Mouse (Mus musculus) adrenal gland, postnatal 10 days (tissue): Measurements from ENCODE around the gene Zfp423. TPM values are rescaled to one million over a fixed set of nuclear protein-coding genes. Genes with fewer than 3 reads are reported as not detected.

ENCODE experiments used
- DNase-seq: peaks from one replicate; pipeline ENCODE4 v3.0.0; 2021; ENCODE audit warnings: mixed read lengths
- total RNA-seq, 2 experiments: library from RNA; stranded (reverse); gene quantifications; 2 replicates each; pipeline ENCODE4 v1.2.3; 2021

The Zfp423 gene
- total RNA-seq, 2 experiments from 2014 or later = 19.6 to 35.2 TPM

DNA sequence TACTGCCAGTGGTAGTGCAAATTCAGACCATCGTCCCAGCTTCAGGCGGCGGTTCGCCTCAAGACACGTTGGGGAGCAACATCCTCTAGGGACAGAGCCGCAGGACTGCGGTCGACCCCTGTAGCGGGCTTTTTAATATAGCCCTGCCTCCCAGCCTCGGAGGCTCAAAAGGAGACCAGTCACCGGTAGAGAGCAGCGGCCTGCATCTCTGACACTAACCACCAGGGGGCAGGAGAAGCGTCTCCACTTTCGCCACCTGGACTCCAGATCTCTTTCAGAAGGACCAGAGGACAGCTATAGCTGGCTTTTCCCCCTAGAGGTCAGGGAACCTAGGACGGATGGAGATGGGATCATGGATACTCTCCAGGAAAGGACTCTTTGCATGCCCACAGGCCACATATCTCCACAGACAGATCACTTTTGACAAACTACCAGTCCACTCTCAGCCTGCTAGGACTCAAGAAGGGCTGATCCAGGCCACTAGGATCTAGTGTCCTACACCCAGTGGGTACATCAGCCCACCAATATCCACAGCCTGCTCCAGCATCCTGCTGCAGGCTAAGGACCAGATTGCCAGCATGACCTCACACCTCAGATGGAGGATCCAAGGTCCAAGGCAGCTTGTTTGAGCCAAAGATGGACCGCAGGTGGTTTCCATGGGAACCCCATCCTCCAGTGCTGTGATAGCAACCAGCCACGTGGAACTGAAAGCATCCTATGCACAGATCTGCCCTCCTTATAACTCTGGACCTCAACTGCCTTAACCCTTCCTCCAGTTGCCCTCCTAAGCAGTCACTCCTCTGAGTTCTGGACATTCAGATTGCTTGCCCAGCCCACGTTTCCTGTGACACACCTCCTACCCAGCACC, 295.8 kb downstream of the Zfp423 start:
- DNase-seq = peak; percentile 91

DNA sequence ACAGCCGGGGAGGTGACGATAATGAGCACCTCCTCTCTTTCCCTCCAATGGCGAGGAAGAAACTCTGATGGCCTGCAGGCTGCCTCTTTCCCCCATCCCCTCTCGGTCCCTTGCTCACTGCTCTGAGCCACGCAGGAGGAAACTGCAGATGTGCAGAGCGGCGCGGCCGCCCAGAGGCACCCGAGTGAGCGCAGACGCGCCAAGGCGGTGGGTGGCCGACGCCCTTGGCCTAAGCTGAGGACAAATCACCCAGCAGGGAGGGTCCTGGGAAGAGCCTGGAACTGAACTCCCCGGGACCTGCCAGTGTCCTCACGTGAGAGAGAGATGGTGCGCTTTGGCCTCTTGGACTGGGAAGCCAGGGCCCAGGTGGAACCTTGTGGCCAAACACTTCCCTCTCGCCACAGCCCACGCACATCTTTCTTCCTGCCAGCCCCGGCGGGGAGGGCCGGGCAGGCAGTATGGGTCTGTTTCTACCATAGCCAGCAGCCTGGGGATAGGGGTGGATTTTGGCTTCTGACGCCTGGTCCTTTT, 296.5 kb downstream of the Zfp423 start:
- DNase-seq = peak; percentile 33

DNA sequence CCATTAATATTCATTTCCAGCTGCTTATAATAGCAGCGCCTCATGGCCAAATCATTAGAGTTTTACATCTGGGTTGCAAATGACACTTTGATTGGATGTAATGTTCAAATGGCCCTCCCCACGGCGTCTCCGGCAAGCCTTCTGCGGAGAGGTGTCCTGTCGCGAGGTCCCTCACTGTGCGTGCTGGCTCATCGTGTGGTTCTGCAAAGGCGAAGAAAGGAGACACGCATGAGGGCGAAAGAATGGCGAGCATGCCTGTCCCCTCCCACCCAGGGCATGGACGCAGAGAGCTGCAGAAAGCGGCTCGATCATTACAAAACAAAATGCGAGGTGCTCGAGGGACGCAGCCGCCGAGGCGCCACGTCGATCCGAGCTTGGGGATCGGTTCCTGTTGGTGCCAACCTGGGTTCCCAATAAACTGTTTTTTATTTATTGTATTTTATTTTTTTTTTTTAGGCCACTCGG, 297.1 kb downstream of the Zfp423 start:
- no peak for DNase-seq

DNA sequence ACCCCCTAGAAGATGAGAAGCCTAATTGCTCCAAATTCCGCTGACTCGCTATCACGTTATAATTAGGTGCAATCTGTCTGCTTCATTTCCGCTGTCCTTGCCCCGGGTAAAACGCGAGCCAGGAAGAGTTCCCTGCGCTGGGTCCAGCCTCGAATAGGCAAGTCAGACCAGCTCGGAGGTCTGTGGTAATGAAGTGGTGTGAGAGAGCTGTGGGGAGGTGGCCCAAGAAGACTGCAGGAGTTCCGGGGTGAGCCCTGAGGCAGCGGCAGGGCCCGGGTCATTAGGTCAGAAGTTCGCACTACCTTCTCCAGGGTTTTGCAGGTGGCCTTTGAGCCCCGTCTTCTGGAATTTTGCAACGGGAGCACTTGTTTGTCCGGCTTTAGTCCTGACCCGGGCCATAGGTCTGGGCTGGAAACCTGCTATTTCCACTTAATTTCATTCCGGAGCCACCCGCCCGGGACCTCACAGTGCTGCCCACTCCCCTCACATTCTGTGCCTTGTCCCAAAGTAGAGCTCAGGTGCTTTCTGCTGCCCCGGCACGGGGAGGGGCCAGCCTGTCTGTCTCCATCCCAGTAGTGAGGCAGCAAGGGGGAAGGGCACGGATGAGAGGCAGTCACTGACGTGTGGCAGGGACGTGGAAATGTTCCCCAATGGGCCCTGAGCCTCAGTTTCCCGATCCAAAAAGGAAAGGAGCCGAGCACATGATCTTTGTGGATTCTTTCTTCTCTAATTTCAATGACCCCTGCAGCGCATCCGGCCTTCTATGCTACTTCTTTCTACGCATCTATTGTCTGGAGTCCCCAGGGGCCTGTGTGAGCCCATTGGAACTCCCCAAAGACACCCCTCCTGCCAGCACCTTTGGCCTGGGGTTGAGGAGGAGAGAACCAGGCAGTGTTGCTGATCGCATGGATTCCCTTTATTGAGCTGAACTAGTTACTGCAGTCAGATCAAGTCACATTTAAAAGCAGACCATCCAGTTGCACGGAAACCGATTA, 298.2 kb downstream of the Zfp423 start:
- DNase-seq = no peak

DNA sequence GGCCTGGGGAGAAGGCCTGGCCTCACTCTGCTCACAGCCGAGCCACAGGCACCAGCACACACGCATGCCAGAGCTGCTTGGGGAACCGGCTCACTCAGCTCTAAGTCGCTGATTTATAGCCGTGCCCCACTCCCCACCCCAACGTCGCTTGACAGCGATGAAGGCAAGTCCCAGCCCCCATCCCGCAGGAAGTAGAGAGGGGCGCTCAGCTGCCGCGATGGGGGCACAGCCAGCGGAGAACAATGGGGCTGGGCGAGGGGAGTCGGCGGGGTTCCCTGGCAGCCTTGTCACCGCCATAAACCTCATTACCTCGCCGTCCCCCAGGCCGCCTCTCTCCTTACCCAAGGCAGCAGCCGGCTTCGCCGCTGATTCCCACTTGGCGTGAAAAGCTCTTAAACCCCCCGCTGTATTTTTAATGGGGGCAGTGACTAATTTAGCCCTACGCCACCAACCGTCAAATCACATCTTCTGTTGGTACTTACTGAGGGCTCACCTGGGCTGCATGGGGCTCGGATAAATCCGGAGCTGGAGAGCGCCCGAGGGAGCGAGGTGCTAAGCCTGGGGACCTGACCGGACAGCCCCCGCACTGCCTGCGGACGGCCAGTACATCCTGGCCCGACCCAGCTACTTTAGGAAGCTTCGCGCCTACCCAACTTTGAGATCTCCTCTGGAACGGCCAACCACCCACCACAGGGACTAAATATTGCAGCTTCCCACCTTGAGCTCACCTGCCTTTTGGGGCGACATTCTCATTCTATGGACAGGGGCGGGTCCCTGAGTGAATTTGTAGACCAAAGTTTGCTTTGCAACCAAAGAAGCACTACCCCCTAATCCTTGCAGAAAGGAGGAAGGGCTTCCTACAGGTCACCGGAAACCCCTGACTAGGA, 299.1 kb downstream of the Zfp423 start:
- DNase-seq = no peak

DNA sequence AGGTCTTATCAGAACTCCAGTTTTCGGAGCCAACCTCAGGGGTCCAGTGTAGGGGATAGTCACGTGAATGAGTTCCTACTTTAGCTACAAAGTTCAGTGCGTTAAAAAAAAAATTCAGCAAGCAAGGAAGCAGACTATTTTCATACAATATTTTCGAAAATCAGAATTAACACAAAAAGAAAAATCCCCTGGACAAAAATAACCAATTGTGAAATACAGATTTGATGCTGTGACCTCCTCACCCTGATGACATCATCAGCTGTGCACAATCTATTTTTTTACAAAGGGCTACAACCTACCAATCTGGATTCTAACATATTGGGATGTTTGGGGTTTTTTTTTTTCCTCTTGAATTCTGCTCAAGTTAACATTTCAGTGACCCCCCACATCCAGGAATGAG, 301.9 kb downstream of the Zfp423 start:
- DNase-seq = no peak

DNA sequence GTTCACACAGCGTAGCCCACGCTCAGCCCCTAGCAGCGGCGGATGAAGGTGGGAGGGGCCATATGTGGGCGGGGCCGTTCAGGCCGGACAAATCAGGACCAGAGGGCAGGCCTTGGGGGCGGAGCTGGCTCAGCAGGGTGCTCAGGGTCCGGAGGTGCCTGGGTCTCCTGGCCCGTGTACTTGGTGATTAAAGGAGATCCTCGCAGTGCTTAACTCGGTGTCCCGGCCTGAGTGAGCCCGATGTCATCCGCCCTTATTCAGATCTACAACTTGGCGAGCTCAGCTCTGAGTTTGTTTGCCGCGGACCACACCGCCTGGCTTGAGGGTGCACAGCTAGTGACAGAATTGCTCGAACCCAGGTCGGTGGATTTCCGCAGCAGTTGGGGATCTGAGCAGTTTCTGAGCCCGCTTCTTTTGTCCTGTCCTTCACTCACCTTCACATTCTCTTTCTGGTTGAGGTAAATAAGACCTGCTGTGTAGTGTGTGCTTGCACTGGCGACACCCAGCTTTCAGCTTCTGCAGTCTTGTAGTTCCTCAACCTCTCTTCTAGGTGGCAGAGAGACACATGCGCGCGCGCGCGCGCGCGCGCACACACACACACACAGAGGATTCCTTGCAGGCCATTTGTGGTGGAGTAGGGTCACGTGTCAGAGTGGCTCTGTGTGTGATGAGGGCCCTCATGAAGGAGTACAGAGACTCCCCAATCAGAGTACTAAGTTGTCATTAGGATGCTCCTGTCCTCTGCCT, 302.7 kb downstream of the Zfp423 start:
- peak; percentile 88 for DNase-seq

DNA sequence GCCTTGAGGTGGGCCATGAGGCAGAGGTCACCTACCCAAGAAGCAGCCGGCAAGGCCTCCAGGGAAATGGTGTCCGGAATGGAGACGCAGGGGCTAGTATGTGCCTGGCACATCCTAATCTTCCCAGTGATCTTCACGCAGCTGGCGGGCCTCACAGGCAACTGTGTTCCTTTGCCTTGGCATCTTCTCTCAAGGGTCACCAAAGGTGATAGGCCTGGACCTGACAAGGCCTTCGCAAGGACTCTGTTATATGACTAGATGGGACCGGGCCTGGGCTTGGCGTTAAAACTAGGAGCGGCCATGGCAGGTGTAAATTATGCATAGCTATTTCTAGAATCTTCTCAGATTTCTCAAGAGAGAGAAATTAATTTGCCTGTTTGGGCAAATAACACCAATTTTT, 303.4 kb downstream of the Zfp423 start:
- no peak for DNase-seq

DNA sequence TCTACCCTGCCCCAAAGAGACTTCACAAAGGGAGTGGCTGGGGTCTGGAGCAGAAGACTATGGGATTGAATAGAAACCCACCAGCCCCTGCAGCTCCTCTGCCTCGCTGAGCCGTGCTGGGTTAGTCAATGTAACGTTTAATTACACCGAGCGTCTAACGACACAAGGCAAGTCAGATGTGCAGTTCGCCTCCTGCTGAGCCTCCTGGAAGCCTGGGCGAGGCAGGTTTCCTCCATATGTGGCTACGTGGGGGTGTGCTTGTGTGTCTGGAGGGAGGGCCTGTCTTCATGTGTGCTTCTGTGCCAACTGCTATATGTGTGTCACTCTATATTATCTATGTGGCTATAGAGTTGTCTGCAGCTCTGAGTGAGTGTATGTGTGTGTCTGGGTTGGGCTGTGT, 311.6 kb downstream of the Zfp423 start:
- DNase-seq = no peak

DNA sequence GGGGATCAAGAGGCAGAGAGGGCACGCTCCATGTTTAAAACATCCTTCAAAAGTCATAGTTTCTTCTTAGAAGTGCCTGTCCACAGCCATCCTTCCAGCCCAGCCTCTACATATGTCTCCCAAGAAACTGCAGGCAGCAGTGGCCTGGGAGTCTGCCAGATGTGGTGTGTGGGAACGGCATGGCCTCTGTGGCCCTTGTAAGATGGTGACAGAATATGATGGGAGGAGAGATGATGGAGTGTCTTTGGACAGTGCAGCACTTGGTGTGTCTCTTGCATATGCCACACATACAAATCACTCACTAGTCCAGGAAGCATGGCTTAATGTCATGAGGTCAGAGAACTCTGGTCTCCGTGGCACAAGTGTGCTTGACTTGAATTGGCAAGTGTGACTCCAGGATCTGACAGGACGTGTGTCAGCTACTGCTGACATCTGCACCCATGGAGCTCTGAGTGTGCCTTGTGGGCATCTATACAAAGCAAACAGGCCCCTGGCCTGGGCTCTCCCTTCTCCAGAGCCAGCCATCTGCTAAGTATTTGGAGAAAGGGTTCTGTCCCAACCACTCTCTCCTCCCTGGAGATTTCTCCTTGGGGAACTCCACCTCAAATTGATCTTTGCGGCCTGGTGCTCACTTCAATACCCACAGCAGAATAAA, 313.4 kb downstream of the Zfp423 start:
- no peak for DNase-seq

DNA sequence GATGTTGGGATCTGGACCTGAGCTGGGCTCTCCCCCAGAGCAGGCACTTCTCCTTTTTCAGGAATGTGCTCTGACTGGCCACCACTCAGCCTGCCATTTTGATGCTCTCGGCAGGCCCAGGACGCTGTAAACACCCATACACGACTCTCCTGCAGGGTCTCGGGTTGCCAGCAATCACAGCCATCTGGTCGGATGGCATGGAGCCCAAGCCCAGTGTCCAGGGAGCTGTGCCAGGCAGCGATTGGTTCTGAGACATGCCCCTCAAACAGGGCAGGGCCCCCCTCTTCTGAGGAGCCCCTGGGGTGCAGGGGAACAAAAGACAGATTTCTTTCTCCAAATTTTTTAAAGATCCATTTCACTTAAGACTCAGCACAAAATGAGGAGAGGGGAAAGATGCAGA, 314.0 kb downstream of the Zfp423 start:
- DNase-seq = no peak

DNA sequence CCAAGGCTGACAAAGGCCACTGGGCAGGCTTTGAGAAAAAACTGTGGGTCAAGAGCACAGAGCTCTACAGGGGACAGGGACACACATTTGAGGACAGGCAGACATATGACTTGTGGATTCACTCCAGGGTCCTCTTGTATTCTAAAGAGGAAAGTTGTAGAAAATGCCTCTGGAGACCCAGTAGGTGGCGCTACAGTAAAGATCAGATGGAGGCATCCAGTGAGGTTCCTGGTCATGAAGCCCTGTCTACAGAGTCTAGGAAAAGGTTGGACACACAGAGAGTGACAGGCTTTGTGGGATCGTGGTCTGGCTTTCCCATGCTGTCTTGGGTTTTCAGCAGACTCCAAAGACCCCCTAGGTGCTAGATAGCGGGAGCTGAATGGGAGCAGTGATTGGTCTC, 318.5 kb downstream of the Zfp423 start:
- DNase-seq = peak; percentile 50

DNA sequence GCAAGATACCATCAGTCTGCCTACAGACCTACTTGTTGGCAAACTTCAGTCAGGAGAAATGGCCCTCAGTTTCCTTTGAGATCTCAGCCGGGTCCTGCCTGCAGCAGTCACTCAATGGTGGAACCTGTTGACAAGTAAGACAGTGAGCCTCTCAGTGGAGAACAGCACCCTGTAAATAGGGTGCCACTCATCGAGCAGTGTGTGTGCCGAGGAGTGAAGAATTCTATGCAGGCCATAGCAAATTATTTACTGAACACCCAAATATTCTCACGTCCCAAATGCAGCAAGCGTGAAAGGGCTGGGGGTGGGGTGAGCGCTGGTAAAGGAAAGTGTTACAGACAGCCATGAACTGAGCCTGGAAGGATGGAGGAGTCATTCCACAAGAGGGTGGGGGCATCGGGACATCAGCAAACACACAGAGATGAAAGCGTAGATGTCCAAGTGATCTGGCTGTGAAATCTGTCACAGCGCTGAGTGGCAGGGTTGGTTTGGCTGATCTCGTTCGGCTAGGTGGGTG, 323.1 kb downstream of the Zfp423 start:
- DNase-seq = no peak

DNA sequence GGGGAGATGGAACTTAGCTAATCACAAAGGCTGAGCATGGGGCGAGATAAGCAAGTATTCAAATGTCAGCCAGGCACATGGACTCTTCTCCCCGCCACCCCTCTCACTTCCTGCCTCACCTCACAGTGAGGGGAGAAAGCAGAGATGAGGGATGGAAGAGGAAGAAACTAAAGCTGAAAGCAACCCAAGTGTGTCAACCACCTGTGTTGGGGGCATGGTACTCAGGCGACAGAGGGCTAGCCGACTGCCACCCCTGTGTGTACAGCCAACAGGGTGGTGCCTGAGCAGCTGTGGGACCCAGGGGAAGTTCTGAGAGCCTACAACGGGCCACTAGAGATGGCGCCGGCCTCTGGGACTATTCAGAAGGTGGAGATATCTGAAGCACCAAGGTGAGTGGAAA, 327.6 kb downstream of the Zfp423 start:
- DNase-seq = no peak

DNA sequence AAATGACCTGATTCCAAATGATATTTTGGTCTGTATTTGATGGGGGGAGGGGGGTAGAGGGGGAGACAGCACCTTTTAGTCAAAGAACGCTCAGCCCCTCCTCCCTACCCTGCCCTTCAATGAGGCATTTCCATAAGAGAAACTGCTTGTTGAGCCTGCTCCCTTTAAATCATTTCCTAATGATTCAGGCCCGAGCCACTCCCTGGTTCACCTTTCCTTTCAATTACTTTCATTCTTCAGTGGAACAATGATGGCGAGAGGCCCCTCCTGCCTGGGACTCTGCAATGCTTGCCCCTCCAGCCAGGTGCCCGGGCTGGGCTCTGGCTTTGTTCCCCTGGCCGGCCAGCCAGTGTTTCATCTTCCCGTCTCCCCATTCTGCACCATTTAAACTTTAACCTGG, 329.7 kb downstream of the Zfp423 start:
- DNase-seq = no peak

DNA sequence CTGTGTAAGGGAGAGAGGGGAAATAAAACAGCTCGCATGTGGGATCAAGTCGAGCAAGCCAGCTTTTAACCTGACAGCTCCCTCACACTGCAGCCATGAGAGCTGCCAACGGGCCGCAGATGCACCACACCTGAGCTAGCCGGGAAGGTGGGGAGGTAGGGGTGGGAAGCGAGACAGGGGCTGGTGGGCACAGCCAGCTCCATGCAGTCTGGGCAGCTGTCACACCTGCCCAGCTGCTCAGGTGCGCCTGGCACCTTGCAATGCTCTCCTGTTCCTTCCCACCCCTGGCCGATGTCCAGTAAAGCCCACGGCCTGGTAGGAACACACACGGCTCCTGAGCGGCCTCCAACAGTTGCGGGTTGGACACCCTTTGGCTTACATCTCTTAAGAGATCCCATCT, 338.2 kb downstream of the Zfp423 start:
- no peak for DNase-seq

DNA sequence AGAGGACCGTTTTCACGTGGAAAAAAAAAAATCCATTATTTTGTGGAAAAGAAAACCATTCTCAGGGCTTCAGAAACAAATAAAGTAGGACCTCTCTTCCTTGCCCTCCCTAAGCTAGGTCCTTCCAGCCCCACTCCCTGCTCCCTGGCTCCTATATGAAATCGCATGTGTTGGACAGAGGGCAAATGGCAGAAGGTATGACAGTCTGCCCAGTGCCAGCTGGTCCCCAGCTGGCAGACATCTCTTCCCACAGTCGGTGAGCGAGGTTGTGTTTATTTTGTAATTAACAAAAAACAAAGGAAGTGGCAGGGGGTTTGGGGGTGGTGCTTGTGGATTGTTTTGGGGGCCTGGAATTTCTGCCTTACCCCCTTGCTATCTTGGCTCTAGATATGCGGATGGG, 339.2 kb downstream of the Zfp423 start:
- no peak for DNase-seq

DNA sequence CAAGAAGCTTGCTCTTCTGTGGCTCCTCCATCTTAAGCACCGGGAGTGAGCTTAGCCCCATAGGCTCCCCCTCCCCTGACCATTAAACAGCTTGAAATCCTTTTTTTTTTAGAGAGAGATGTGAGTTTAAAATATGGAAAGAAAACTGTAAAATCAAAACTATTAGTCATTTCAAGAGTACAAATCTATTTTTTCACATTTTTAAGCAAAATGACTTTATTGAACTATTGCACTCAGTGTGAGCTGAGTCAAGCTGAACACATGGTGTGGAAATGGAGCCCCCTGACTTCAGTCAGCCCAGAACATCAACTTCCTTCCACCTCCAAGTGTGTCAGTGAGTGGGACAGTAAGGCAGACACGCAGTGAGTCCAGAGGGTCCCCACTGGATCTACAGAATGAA, 339.9 kb downstream of the Zfp423 start:
- no peak for DNase-seq

DNA sequence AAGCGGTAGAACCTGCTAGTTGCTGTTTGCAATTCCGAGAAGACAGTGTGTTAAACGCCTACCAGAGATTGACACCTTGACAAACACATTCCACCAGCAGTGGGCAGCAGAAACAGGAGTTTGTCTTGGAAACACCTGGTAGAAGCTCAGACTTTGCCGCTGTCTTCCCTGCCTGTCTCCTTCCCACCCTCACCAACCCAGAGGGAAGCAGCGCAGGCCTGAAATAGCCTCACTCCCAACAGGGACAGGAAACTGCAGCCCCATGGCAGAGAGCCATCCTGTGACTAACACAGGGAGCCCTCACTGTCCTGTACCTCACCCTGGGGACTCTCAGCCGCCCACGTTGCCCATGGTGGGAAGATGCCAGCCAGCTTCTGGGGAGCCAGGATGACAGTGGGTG, 340.3 kb downstream of the Zfp423 start:
- peak; percentile 53 for DNase-seq

DNA sequence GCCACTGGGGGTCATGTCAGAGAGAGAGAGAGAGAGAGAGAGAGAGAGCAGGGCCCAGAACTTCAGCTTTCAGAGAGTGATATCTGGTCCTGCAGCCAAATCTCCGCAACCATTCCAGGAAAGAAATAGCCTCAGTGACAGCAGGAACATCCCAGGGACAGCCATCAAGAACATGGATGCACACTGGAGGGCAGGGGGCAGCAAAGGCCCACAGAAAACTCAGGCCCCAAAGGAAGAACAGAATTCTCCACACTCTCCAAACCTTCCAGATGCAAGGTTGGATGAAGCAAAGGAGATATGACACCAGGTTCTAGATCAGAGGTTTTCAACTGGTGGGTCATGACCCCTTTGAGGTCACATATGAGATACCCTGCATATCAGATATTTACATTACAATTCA, 345.7 kb downstream of the Zfp423 start:
- no peak for DNase-seq
